Mouse (Mus musculus): ENCODE measurements around the gene Memo1.

Memo1 gene

DNA sequence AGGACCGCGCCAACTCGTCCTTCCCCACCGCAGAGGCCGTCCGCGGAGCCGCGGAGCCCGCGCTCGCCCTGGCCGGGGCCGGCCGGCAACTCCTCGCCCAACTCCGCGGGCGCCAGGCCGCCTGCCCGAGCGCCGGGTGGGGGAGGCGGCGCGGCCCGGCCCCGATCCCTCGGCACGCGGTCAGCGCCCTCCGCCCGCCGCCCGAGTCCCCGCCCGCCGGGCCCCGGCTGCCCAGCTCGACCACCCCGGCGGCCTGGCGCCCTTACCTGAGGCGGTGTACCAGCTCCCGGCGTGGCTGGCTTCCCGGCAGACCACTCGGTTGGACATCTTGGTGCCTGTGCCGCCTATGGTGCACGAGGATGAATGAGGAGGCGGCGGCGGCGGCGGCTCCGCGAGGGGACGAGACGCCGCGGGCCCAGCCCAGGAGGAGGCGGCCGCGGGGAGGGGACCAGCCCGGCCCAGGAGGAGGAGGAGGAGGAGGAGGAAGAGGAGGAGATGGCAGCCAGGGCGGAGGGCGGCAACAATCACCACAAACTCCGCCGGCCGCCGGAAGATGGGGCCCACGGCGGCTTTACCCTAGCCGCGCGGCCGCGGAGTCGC, 795 bp downstream of the Memo1 start:
- CTCF ChIA-PET = no interaction called here

DNA sequence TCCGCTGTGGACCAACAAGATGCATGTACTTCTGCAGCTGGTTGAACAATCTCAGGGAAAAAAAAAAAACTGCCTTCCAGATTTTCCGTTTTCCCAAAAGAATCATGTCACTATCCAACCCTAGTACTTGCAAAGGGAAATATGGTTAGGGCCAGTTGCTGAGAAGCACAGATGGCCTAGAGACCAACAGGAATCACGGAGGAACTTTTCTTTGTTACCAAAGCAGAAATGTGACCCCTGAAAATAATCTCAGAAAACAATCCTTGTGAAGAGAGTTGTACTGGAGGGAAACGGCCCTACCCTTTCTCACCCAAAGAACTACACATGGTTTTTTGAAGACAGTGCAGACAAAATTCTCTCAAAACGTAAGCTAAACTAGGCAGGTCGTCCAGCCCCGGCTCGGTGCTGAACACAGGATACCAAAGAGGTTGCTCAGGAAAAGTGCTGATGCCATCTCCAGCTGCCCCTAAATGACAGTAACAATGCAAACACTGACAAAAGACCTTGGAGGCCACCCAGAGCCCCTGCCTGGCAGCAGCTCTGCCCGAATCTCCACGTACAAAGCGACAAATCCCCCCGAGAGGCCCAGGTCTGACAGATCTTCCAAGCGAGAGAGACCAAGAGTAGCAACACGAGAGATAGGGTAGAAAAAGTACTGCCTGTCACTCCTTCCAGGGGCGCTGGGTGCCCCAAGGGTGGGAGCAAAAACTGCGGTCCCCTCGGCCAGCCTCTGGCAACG, 1.5 kb downstream of the Memo1 start:
- CTCF ChIA-PET = interaction anchor here (0.6 kb wide), 2 partner anchors 337 to 1380 kb away, joined by 3 to 10 read pairs; no protein-coding TSS in a partner anchor

DNA sequence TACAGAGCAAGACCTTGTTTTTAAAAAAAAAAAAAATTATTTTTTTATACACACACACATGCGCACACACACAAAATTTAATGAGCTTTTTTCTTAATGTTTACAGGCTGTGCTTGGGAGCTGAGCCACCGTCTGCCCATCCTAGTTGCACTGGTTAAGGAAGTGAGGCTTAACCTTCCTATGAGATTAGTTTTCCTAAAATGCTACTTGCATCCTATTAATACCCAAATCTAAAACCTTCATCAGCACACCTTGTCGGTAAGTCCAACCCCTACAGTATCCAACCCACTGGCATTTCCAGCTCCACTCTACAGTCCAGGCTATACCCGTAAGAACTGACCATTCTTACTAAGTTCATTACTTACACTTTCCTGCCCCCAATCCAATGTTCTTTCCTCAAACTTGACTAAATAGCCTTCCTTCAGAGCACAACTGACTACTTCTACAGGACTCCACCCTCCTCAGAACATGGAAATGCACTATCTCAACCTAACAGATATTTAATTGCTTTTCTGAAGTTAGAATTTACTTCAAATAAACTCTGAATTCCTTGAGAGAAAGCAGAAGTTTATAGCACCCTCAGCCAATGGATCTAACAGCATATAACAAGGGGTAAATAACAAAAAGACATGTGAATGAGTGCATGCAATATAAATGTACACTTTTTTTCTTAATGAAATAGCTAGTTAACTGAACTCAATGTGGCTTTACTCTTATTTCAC, 3.5 kb downstream of the Memo1 start:
- CTCF ChIA-PET = interaction anchor here (0.6 to 0.7 kb wide), 3 partner anchors 13 to 24 kb away, joined by 3 to 9 read pairs (median 3); no protein-coding TSS in a partner anchor

DNA sequence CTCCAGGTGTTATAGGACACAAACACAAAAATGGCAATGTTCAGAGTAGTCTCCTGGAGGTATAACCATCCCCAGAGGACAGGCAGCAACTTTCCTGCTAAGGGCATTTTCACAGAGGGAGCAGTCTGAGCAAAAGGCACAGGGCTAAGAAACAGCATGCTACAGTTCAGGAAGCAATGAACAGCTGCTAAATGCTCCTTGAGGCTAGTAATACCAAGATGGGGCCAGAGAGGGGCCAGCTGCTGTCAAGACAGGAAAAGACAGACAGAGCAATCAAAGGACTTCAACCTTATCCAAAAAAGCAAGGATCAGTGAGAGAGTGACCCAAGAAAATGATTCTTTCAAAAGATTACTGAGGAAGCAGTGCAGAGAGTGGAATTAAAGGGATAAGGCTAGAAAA, 4.5 kb downstream of the Memo1 start:
- CTCF ChIA-PET = interaction anchor here (0.6 kb wide), 2 partner anchors 18 to 23 kb away, joined by 3 to 9 read pairs; no protein-coding TSS in a partner anchor

DNA sequence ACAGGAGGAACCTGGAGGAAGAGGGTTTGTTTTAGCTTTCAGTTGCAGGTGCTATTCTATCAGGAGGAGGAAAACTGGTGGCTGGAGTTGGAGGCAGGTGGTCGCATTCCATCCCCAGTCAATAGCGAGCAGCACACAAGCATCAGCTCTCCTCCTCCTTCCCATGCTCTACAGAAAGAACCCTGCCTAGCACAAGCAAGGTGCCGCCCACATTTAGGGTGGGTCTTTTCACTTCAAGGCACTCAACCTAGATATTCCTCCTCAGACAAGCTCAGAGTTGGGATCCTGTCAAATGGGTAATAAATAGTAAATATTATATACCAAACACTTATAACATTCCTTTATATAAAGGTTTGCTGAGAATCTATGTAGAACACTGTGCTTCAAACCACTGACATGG, 5.1 kb downstream of the Memo1 start:
- CTCF ChIA-PET = no interaction called here

DNA sequence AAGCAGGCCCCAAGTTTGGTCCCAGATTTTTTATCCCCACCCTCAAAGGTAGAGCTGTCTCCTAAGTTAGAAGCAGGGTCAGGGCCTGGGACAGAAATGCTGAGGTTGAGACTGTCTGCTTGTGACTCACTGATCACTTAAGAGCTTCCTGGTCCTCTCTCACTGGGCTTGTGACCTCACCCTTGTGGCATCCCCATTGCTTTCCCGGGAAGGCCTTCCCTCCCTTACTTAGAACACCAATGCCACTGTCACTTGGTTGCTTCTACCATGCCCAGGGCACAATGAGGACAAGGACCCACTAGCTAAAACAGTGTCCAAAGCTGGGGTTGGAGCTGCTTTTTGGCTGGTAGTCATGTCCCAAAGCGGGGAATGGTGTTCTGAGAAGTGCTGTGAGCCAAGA, 6.7 kb downstream of the Memo1 start:
- CTCF ChIA-PET = interaction anchor here (0.5 kb wide), 1 partner anchor 15 kb away, joined by 4 read pairs; no protein-coding TSS in a partner anchor

DNA sequence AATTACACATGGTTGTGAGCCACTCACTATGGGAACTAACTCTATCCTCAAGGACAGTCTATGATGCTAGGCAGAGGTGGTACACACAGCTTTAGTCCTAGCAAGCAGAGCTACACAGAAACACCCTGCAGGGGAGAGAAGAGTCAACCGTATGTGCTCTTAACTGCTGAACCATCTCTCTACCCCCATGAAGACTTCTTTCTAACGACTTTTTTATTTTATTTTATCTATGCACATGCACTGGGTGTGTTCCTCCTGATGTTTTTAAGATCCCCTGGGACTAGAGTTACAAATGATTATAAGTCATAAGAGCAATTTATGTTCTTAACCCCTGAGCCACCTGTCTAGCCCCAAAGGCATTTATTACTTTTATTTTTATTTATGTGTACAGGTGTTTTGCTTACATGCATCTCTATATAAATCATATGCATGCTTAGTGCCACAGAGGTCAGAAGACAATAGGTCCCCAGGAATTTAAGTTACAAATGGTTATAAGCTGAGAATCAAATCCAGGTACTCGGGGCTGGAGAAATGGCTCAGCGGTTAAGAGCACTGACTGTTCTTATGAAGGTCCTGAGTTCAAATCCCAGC, 9.1 kb downstream of the Memo1 start:
- CTCF ChIA-PET = no interaction called here

- CTCF ChIA-PET = no interaction called here
These were observed 9.6 kb downstream of the Memo1 start for GRCm38 (mm10) chr17:74285730-74286129.

DNA sequence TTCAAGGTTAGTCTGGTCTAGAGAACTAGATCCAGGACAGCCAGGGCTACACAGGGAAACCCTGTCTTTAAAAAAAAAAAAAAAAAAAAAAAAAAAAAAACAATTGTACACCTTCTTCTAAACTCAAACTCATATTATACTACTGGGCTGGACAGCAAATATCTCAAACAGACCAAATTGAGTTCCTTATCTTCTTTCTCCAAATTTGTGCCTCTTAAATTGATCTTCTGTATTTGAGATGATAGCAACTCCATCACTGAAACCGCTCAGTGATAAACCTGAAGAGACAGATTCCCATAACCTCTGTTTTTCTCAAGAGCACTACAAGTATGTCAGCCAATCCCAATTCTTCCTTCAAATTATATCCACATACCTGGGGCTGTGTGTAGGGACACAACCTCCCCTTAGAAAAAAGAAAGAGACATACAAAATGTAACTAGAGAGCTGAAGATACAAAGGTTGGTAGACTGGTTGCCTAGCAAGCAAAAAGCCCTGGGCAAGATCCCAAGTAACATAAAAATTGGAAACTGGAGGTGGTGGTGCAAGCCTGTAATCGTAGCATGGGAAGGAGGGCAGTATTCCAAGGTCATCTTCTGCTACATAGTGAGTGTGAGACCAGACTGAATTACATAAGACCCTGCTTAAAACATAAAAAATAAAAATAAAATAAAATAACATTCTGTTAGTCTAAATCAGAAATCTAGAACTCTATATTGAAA, 10.8 kb downstream of the Memo1 start:
- CTCF ChIA-PET = no interaction called here

DNA sequence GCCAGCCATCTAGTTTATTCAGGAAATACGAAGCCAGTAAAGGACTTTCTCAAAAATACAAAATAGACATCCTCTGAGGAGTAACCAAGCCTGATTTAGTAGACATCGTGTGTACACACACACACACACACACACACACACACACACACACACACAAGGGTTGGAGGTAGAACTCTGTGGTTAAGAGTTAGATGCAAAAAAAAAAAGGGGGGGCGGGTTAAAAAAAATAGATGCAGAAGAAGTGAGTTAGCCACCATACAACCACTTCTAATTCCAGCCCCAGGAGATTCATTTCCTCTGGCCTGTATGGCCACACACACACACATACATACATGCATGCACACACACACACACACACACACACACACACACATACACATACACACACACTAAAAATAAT, 13.3 kb downstream of the Memo1 start:
- CTCF ChIA-PET = no interaction called here

DNA sequence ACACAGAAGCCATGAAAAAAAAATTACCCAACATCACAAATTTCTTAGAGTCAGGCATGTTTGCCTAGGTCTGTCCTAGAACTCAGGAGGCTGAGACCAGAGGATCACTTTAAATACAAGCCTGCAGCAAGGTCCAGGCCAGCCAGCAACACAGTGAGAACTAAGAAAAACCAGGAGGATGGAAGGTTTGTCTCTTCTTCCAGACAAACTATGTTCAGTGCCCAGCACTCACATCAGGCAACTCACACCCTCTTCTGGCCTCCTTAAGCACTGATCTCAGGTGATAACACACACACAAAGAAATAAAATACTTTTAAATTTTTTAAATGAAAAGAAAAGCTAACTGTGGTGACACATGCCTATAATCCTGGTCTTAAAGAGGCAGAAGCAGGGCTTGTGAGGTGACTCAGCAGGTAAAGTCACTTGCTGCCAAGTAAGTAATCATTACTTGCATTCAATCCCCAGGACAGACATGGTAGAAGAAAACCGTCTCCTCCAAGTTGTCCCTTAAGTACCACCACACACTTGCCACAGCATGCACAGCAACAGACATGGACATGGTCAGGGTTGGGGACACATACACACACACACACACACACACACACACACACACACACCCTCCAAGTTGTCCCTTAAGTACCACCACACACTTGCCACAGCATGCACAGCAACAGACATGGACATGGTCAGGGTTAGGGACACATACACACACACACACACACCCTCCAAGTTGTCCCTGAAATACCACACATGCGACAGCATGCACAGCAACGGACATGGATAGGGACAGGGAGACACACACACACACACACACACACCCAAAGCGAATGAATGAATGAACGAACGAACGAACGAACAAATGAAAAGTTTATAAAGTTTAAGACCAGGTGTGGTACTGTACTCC, 16.1 kb downstream of the Memo1 start:
- CTCF ChIA-PET = interaction anchor here (0.7 kb wide), 2 partner anchors 13 to 59 kb away, joined by 3 read pairs; no protein-coding TSS in a partner anchor

- CTCF ChIA-PET = interaction anchor here (0.6 kb wide), 1 partner anchor 14 kb away, joined by 4 read pairs; no protein-coding TSS in a partner anchor
These were observed 20.9 kb downstream of the Memo1 start for GRCm38 (mm10) chr17:74274471-74274870.

GRCm38 (mm10) chr17:74272683-74273205, 22.6 kb downstream of the Memo1 start:
- CTCF ChIA-PET = interaction anchor here (0.6 kb wide), 1 partner anchor 40 kb away, joined by 4 read pairs; no protein-coding TSS in a partner anchor

- CTCF ChIA-PET = no interaction called here
These were observed 23.6 kb downstream of the Memo1 start for GRCm38 (mm10) chr17:74271541-74272268.

DNA sequence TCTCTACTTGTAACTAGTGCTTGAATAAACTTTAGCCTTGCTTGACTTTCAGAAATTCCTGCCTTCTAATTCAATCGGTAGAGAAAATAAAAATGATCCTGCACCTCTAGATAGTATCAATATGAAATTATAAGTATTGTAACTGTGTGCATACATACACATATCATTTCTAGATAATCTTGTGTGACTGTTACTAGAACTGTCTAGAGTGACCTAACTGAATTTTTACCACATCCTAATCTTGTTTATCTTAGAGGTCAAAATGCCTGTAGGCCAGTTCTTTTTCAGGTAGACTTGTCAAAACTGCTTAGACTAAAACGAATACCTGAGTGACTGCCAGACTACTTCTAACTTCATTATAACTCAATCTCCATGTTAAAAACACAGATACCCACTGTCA, 25.1 kb downstream of the Memo1 start:
- CTCF ChIA-PET = no interaction called here

GRCm38 (mm10) chr17:74267415-74268180, 27.7 kb downstream of the Memo1 start:
- CTCF ChIA-PET = interaction anchor here (0.6 to 0.7 kb wide), 2 partner anchors 24 to 27 kb away, joined by 3 read pairs; no protein-coding TSS in a partner anchor

GRCm38 (mm10) chr17:74265636-74266035, 29.7 kb downstream of the Memo1 start:
- CTCF ChIA-PET = no interaction called here

DNA sequence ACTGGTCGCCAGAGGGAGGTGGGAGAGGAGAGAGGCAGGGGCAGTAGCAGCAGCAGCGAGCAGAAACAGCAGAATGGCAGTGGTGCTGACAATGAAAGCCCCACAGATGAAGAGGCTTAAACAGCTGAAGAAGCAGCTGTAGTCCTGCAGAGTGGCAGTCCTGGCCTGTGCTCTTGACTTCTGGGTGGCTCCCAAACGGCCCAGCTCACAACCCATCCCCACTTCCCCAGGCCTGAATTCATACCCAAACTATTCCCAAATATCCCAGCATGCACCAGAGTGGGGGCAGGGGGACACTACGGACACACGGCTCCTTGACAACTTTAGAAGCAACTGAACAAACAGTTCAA, 30.2 kb downstream of the Memo1 start:
- CTCF ChIA-PET = no interaction called here

Data from spleen, embryonic (tissue).